Mouse (Mus musculus): ENCODE results near the gene Lmntd2.
A peak's percentile ranks its signal among the peaks of the same experiment; 100 is the strongest.

- no peak for TF ChIP-seq CTCF (IDR thresholded peaks at IDR 0.05; ENCODE audit: control insufficient read depth, insufficient read depth, insufficient replicate concordance, low read depth, low read length)
- TF ChIP-seq POLR2A (IDR thresholded peaks at IDR 0.05; ENCODE audit: control insufficient read depth, low read depth, low read length) = peak; percentile 17; the same call in 1 of the 2 replicates
Measured at GRCm38 (mm10) chr7:141221249-141222125, 7.6 kb upstream of the Lmntd2 start.

All from testis, adult 2 months (tissue).